Comparison of ENCODE assay signal across 10 mouse cellular contexts in genomic region chr7:112217208-112217607, GRCm38 (mm10). TPM values are rescaled to one million over a fixed set of nuclear protein-coding genes. Genes with fewer than 3 reads are reported as not detected.
A peak's percentile ranks its signal among the peaks of the same experiment; 100 is the strongest.
DNase-seq lines count a peak whose midpoint lies in the region; ATAC-seq and TF ChIP-seq lines count a peak whose summit lies in the region.
"Had no signal": no experiment of that assay in that cellular context is flagged by ENCODE, and none has a peak within 500 bp of the region (broad histone marks: within the 10 kb centered on the region; RNA-seq: fewer than 3 reads in every experiment).

No protein-coding gene starts in this region.

- no peaks in the 10 kb centered on the region for H3K36me3 ChIP-seq in C2C12 (ENCODE audit: control insufficient read depth, insufficient read depth)
- H3K36me3 ChIP-seq in intestine, embryonic 15.5 days: no peaks in the 10 kb centered on the region
- H3K36me3 ChIP-seq in liver, postnatal 0 days (replicated peaks; ENCODE audit: insufficient read depth, low read length): no peaks in the 10 kb centered on the region
- no peaks in the 10 kb centered on the region for H3K36me3 ChIP-seq in hindbrain, embryonic 14.5 days (replicated peaks; ENCODE audit: control insufficient read depth, insufficient read depth)
- H3K36me3 ChIP-seq: embryonic facial prominence, embryonic 12.5 days had no signal

- TF ChIP-seq EP300 in liver, postnatal 0 days (IDR thresholded peaks at IDR 0.05; ENCODE audit: low read depth): no peak

- no peak for TF ChIP-seq CTCF in C2C12 (IDR thresholded peaks at IDR 0.05; ENCODE audit: control insufficient read depth, insufficient read depth, insufficient read length)
- TF ChIP-seq CTCF in liver, postnatal 0 days (IDR thresholded peaks at IDR 0.05; ENCODE audit: low read depth): no peak

- peaks cover 16% of the 10 kb centered on the region for H3K4me1 ChIP-seq in intestine, embryonic 15.5 days (replicated peaks)
- no peaks in the 10 kb centered on the region for H3K4me1 ChIP-seq in liver, postnatal 0 days (ENCODE audit: insufficient read depth)
- H3K4me1 ChIP-seq in hindbrain, embryonic 14.5 days (replicated peaks; ENCODE audit: control insufficient read depth, insufficient read depth, low read length): 0 out of 2 replicates have a peak, but pooled peaks cover 10% of the 10 kb centered on the region

- H3K79me2 ChIP-seq in C2C12 (ENCODE audit: control insufficient read depth, insufficient read depth): no peaks in the 10 kb centered on the region

- peak overlapping the region; percentile 52; the same call in 1 of the 2 replicates for H3K27ac ChIP-seq in intestine, embryonic 15.5 days
- no peak overlapping the region for H3K27ac ChIP-seq in liver, postnatal 0 days (ENCODE audit: low read depth)
- no peak overlapping the region for H3K27ac ChIP-seq in hindbrain, embryonic 14.5 days
- H3K27ac ChIP-seq: embryonic facial prominence, embryonic 12.5 days had no signal

- DNase-seq in adrenal gland, postnatal 25 days: peak; percentile 73
- peak; percentile 33 for DNase-seq in liver, postnatal 0 days
- DNase-seq in adipocyte (ENCODE audit: low spot score): no peak
- DNase-seq in frontal cortex, postnatal 25 days (ENCODE audit: low spot score in 2 of 2): no peak
- no peak for DNase-seq in hindbrain, embryonic 14.5 days (ENCODE audit: low spot score)

- H3ac ChIP-seq in C2C12 (ENCODE audit: control insufficient read depth, insufficient read length, low read depth): no peak overlapping the region

- no peak overlapping the region for H3K9ac ChIP-seq in intestine, embryonic 15.5 days
- H3K9ac ChIP-seq in liver, postnatal 0 days (replicated peaks): no peak overlapping the region
- no peak overlapping the region for H3K9ac ChIP-seq in hindbrain, embryonic 14.5 days
- H3K9ac ChIP-seq: embryonic facial prominence, embryonic 12.5 days had no signal

- 24% methylated on average over 6 of the region's 6 CpGs for WGBS in intestine, embryonic 15.5 days
- WGBS in liver, postnatal 0 days (ENCODE audit: insufficient replicate concordance): 11% methylated on average over 6 of the region's 6 CpGs
- 61% methylated on average over 6 of the region's 6 CpGs for WGBS in hindbrain, embryonic 14.5 days

- no peaks in the 10 kb centered on the region for H3K27me3 ChIP-seq in C2C12 (ENCODE audit: control insufficient read depth, insufficient read depth, insufficient read length)
- no peaks in the 10 kb centered on the region for H3K27me3 ChIP-seq in intestine, embryonic 15.5 days (replicated peaks)
- no peaks in the 10 kb centered on the region for H3K27me3 ChIP-seq in liver, postnatal 0 days (ENCODE audit: insufficient read depth, low read length)
- no peaks in the 10 kb centered on the region for H3K27me3 ChIP-seq in hindbrain, embryonic 14.5 days (ENCODE audit: control insufficient read depth, insufficient read depth, low read length)
- H3K27me3 ChIP-seq: embryonic facial prominence, embryonic 12.5 days had no signal

- no peak overlapping the region for H3K4me3 ChIP-seq in C2C12 (ENCODE audit: insufficient read depth, poor library complexity, severe bottlenecking)
- no peak overlapping the region for H3K4me3 ChIP-seq in intestine, embryonic 15.5 days (replicated peaks)
- H3K4me3 ChIP-seq in liver, postnatal 0 days (ENCODE audit: low read depth, low read length): no peak overlapping the region
- no peak overlapping the region for H3K4me3 ChIP-seq in hindbrain, embryonic 14.5 days (replicated peaks; ENCODE audit: low read length)
- H3K4me3 ChIP-seq: embryonic facial prominence, embryonic 12.5 days had no signal

- no peaks in the 10 kb centered on the region for H3K9me3 ChIP-seq in intestine, embryonic 15.5 days
- H3K9me3 ChIP-seq in liver, postnatal 0 days (ENCODE audit: low read length): no peaks in the 10 kb centered on the region
- 0 out of 2 replicates have a peak, but pooled peaks cover 5% of the 10 kb centered on the region for H3K9me3 ChIP-seq in hindbrain, embryonic 14.5 days (ENCODE audit: control insufficient read depth, low read length)
- H3K9me3 ChIP-seq: embryonic facial prominence, embryonic 12.5 days had no signal

- peak; percentile 75 for ATAC-seq in intestine, embryonic 15.5 days
- no peak for ATAC-seq in liver, postnatal 0 days
- ATAC-seq in hindbrain, embryonic 14.5 days (ENCODE audit: low FRiP score): no peak
- no peak for ATAC-seq in erythroid progenitor cell, adult 5-6 weeks (replicated peaks; ENCODE audit: low FRiP score, poor library complexity, severe bottlenecking)

- 0 out of 2 replicates have a peak overlapping the region, but pooled peaks have one; percentile 17 for H3K4me2 ChIP-seq in intestine, embryonic 15.5 days (replicated peaks)
- H3K4me2 ChIP-seq in liver, postnatal 0 days (ENCODE audit: low read depth, low read length): no peak overlapping the region
- H3K4me2 ChIP-seq in hindbrain, embryonic 14.5 days (replicated peaks): no peak overlapping the region
- H3K4me2 ChIP-seq: embryonic facial prominence, embryonic 12.5 days had no signal

- H3K79me3 ChIP-seq in C2C12 (ENCODE audit: low read depth): no peaks in the 10 kb centered on the region

TF ChIP-seq in C2C12, 6 proteins besides CTCF, POLR2A, EP300 and RAD21:
- peak; percentile 89 for TF ChIP-seq CEBPB (IDR thresholded peaks at IDR 0.05; ENCODE audit: low read depth)
- no peak for TF ChIP-seq MYOD1 (IDR thresholded peaks at IDR 0.05; ENCODE audit: control insufficient read depth, insufficient read length, low read depth)

RNA-seq across cellular contexts. Expression of gene Mical2, which starts 8.4 kb away (rescaled TPM):
- polyA plus RNA-seq in C2C12 (2012; fragmentation: generic; extraction: Trizol): 76.9 TPM
- 12.3 and 13.9 TPM in 2 replicates for total RNA-seq in adrenal gland, postnatal 25 days (2021)
- 18.6 and 19.4 TPM in 2 replicates for polyA plus RNA-seq in intestine, embryonic 15.5 days (2015; fragmentation: Nextera tagmentation; extraction: Ambion mirVana)
- polyA plus RNA-seq in liver, postnatal 0 days (2015; fragmentation: Nextera tagmentation; extraction: Ambion mirVana): 2.1 and 2.7 TPM in 2 replicates
- 3.8 and 4.0 TPM in 2 replicates for polyA plus RNA-seq in hindbrain, embryonic 14.5 days (2014; fragmentation: Nextera tagmentation; extraction: Ambion mirVana)
- not detected in 2 replicates for total RNA-seq in erythroid progenitor cell, adult 5-6 weeks (2015; ENCODE audit: low replicate concordance)
- not detected in 2 replicates for total RNA-seq in erythroid progenitor cell, adult 5-6 weeks (2017; ENCODE audit: low replicate concordance)

RNA-seq across cellular contexts. Expression of gene Dkk3, which starts 58.4 kb away (rescaled TPM):
- 0.01 TPM for polyA plus RNA-seq in C2C12 (2012; fragmentation: generic; extraction: Trizol)
- 11.5 and 12.6 TPM in 2 replicates for total RNA-seq in adrenal gland, postnatal 25 days (2021)
- 26.0 and 27.1 TPM in 2 replicates for polyA plus RNA-seq in intestine, embryonic 15.5 days (2015; fragmentation: Nextera tagmentation; extraction: Ambion mirVana)
- 1.2 and 1.7 TPM in 2 replicates for polyA plus RNA-seq in liver, postnatal 0 days (2015; fragmentation: Nextera tagmentation; extraction: Ambion mirVana)
- 28.3 and 32.0 TPM in 2 replicates for polyA plus RNA-seq in hindbrain, embryonic 14.5 days (2014; fragmentation: Nextera tagmentation; extraction: Ambion mirVana)
- total RNA-seq in erythroid progenitor cell, adult 5-6 weeks (2015; ENCODE audit: low replicate concordance): not detected in 2 replicates
- not detected in 2 replicates for total RNA-seq in erythroid progenitor cell, adult 5-6 weeks (2017; ENCODE audit: low replicate concordance)
- total RNA-seq: neutrophil, adult 5-6 weeks had no signal

Comparison
In these comparisons a context has a peak if more than half of its experiments do, and no peak if none do; other contexts are left out.
1. DNase-seq: peak in adrenal gland, postnatal 25 days (single experiment) and liver, postnatal 0 days (single experiment); none in adipocyte (single experiment), frontal cortex, postnatal 25 days (0 of 2) and hindbrain, embryonic 14.5 days (single experiment).